ENCODE assay signal across 8 mouse cellular contexts in the genomic region with DNA sequence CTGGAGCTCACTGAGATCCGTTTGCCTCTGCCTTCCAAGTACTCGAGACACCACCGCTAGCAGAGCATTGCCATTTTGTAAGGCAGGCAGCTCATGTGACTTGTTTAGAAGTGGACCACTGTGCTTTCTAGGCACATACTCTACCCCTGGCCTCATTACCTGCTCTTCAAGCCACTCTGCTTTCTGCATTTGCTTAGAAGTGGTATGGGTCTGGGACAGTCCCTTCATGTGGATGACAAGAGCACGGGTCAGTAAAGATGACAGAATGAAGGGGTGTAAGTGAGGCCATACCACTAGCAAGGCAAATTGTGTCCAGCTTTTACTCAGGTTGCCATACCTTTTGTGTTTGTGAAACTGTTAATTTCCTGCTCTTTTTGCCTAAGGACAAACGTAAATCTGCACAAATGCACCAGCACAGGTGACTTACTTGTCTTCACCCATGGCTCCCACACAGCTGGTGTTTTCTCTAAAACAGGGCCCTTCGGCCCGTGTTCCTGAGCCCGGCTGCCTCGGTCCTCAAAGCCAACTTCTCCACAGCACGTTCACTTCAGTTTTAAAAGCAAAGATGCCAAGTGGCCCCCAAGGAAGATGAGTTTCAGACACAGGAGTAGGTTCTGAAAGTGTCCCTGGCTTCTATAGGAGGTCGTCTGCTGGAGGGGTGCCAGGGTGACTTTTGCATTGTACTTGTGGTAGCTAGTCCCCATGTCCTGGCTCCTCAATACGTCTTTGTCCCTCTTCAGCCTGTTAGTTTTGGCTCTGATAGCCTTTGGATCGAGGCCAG. TPM values are rescaled to one million over a fixed set of nuclear protein-coding genes. Genes with fewer than 3 reads are reported as not detected.
DNase-seq lines count a peak whose midpoint lies in the region; TF ChIP-seq lines count a peak whose summit lies in the region.
"Had no signal": no experiment of that assay in that cellular context is flagged by ENCODE, and none has a peak within 500 bp of the region (broad histone marks: within the 10 kb centered on the region; RNA-seq: fewer than 3 reads in every experiment).

No protein-coding gene starts in this region.

- peak; percentile 37 for DNase-seq in 3T3-L1 (ENCODE audit: low read depth, low spot score)
- DNase-seq in CH12.LX (ENCODE audit: extremely low read depth) = peak; percentile 60
- peak; percentile 40 to 78 for DNase-seq in cerebellum, postnatal 4 days (ENCODE audit: low spot score in 2 of 2)
- DNase-seq in heart, postnatal 4 days = peak; percentile 88
- DNase-seq in layer of hippocampus, adult 9-10 months (ENCODE audit: low spot score) = peak; percentile 29
- DNase-seq in skeletal muscle tissue, adult 2 months (ENCODE audit: low read depth, low spot score) = peak; percentile 66
- no peak for DNase-seq in spleen, adult 18-20 months

- peaks cover 2% of the 10 kb centered on the region for H3K9me3 ChIP-seq in CH12.LX (replicated peaks; ENCODE audit: low read length)

- TF ChIP-seq CTCF in CH12.LX (conservative IDR thresholded peaks at IDR 0.05 in 1 of 2, IDR thresholded peaks at IDR 0.05 in 1 of 2; ENCODE audit: low read depth in 2 of 2, low read length in 2 of 2) = no peak

- H3K4me3 ChIP-seq in CH12.LX (replicated peaks in 1 of 3; ENCODE audit: low read depth in 2 of 3, low read length in 2 of 3, poor library complexity in 1 of 3) = no peak overlapping the region
- H3K4me3 ChIP-seq: left cerebral cortex, adult 2 months had no signal

- in situ Hi-C loops in CH12.LX (cut with MboI; ENCODE audit: low pct_ligation_motif_present, low pct_unique_long_range_greater_than_20kb, low sequenced_read_pairs) = loop anchor here (5.0 kb wide), 1 partner anchor 49 kb away; no protein-coding TSS in a partner anchor

- peaks cover 28 to 46% of the 10 kb centered on the region in 2 experiments for H3K4me1 ChIP-seq in CH12.LX (ENCODE audit: control insufficient read depth in 1 of 2, insufficient read depth in 2 of 2)

- H3K27me3 ChIP-seq in CH12.LX (replicated peaks) = no peaks in the 10 kb centered on the region

- peak overlapping the region; percentile 34 for H3K27ac ChIP-seq in CH12.LX (ENCODE audit: insufficient read depth, low read depth)
- H3K27ac ChIP-seq: left cerebral cortex, adult 2 months had no signal

- dilution Hi-C loops in CH12.LX (cut with MboI; ENCODE audit: extremely low pct_ligation_motif_present, extremely low pct_unique_long_range_greater_than_20kb, low sequenced_read_pairs) = no loop called here

- H3K79me2 ChIP-seq in CH12.LX (replicated peaks; ENCODE audit: control insufficient read depth, extremely low read depth, insufficient read depth, poor library complexity, severe bottlenecking) = peaks cover 3% of the 10 kb centered on the region; the same call in 1 of the 2 replicates

- peak; percentile 18; the same call in 1 of the 2 replicates for TF ChIP-seq EP300 in CH12.LX (IDR thresholded peaks at IDR 0.05; ENCODE audit: low read length)

- no peak for TF ChIP-seq POLR2A in CH12.LX (IDR thresholded peaks at IDR 0.05; ENCODE audit: low read depth, low read length)

- no peak for TF ChIP-seq RAD21 in CH12.LX (IDR thresholded peaks at IDR 0.05; ENCODE audit: low read depth, low read length)

- H3K4me2 ChIP-seq in CH12.LX (ENCODE audit: insufficient read depth, low read depth, poor library complexity, severe bottlenecking) = peak overlapping the region; percentile 48

- H3K36me3 ChIP-seq in CH12.LX (replicated peaks in 1 of 2; ENCODE audit: control insufficient read depth in 1 of 2, insufficient read depth in 1 of 2, low read length in 1 of 2) = peaks cover 0 to 26% of the 10 kb centered on the region in 2 experiments

- 0 out of 2 replicates have a peak overlapping the region, but pooled peaks have one; percentile 4 for H3K9ac ChIP-seq in CH12.LX (ENCODE audit: insufficient read depth, low read depth)

TF ChIP-seq in CH12.LX, 34 proteins besides CTCF, POLR2A, EP300 and RAD21:
- 0 out of 2 replicates have a peak, but pooled peaks have one; percentile 2 for TF ChIP-seq SIN3A (IDR thresholded peaks at IDR 0.05; ENCODE audit: low read length)
- no peak for TF ChIP-seq ZKSCAN1 (IDR thresholded peaks at IDR 0.05; ENCODE audit: borderline replicate concordance, low read depth, low read length)
- peak; percentile 64; the same call in 1 of the 2 replicates for TF ChIP-seq CHD1 (IDR thresholded peaks at IDR 0.05; ENCODE audit: low read depth, low read length)
- no peak for TF ChIP-seq TCF12 (IDR thresholded peaks at IDR 0.05; ENCODE audit: low read depth, low read length)
- TF ChIP-seq USF1 (IDR thresholded peaks at IDR 0.05; ENCODE audit: low read depth, low read length) = peak; percentile 37; the same call in 1 of the 2 replicates
- TF ChIP-seq MYC (IDR thresholded peaks at IDR 0.05; ENCODE audit: low read depth, low read length) = peak; percentile 71; the same call in 1 of the 2 replicates
- TF ChIP-seq NRF1 (IDR thresholded peaks at IDR 0.05; ENCODE audit: low read depth, low read length) = no peak
- 0 out of 2 replicates have a peak, but pooled peaks have one; percentile 14 for TF ChIP-seq JUND (conservative IDR thresholded peaks at IDR 0.05; ENCODE audit: low read depth, low read length)
- peak; percentile 58; the same call in 1 of the 2 replicates for TF ChIP-seq IRF4 (IDR thresholded peaks at IDR 0.05; ENCODE audit: low read depth, low read length)
- TF ChIP-seq MXI1 (IDR thresholded peaks at IDR 0.05; ENCODE audit: low read depth, low read length) = peak; percentile 50; the same call in 1 of the 2 replicates
- no peak for TF ChIP-seq USF2 (conservative IDR thresholded peaks at IDR 0.05; ENCODE audit: low read depth, low read length)
- peak; percentile 61 for TF ChIP-seq ETS1 (conservative IDR thresholded peaks at IDR 0.05; ENCODE audit: low read depth, low read length)
- peak; percentile 49; the same call in 1 of the 2 replicates for TF ChIP-seq MEF2A (IDR thresholded peaks at IDR 0.05; ENCODE audit: borderline replicate concordance, low read depth, low read length)
- peak; percentile 83 for TF ChIP-seq BHLHE40 (IDR thresholded peaks at IDR 0.05; ENCODE audit: low read depth, low read length)
- TF ChIP-seq TBP (conservative IDR thresholded peaks at IDR 0.05; ENCODE audit: low read depth, low read length) = 0 out of 2 replicates have a peak, but pooled peaks have one; percentile 13

RNA-seq across cellular contexts. Expression of a gene that starts 37.1 kb away (rescaled TPM):
- total RNA-seq in CH12.LX (2012; rRNA removed) = 5.8 and 7.4 TPM in 2 replicates
- total RNA-seq in CH12.LX (2014; rRNA removed) = 4.3 and 4.4 TPM in 2 replicates
- 15.4 and 17.9 TPM in 2 replicates for polyA plus RNA-seq in CH12.LX (2012; ENCODE audit: insufficient read length, low read depth)
- 10 to 100 TPM; 19.2 to 21.0 TPM for total RNA-seq in heart, postnatal 4 days (2021)

RNA-seq across cellular contexts. Expression of a gene that starts 57.4 kb away (rescaled TPM):
- total RNA-seq in CH12.LX (2012; rRNA removed) (not detected in 2 replicates), CH12.LX (2014; rRNA removed) (not detected in 2 replicates)
- polyA plus RNA-seq in CH12.LX (2012; ENCODE audit: insufficient read length, low read depth) = not detected in 2 replicates
- total RNA-seq in heart, postnatal 4 days (2021) = not detected

RNA-seq across cellular contexts. Expression of a gene that starts 57.6 kb away (rescaled TPM):
- not detected in 2 replicates for total RNA-seq in CH12.LX (2012; rRNA removed)
- not detected in 2 replicates for total RNA-seq in CH12.LX (2014; rRNA removed)
- polyA plus RNA-seq in CH12.LX (2012; ENCODE audit: insufficient read length, low read depth) = not detected in 2 replicates
- total RNA-seq in heart, postnatal 4 days (2021) = not detected
- total RNA-seq: left cerebral cortex, adult 2 months had no signal

Comparison
In these comparisons a context has a peak if more than half of its experiments do, and no peak if none do; other contexts are left out.
1. DNase-seq: peak in 3T3-L1 (single experiment), CH12.LX (single experiment), cerebellum, postnatal 4 days (2 of 2), heart, postnatal 4 days (single experiment), layer of hippocampus, adult 9-10 months (single experiment) and skeletal muscle tissue, adult 2 months (single experiment); none in spleen, adult 18-20 months (0 of 2).